ENCODE assay signal across 16 mouse cellular contexts in the genomic region with DNA sequence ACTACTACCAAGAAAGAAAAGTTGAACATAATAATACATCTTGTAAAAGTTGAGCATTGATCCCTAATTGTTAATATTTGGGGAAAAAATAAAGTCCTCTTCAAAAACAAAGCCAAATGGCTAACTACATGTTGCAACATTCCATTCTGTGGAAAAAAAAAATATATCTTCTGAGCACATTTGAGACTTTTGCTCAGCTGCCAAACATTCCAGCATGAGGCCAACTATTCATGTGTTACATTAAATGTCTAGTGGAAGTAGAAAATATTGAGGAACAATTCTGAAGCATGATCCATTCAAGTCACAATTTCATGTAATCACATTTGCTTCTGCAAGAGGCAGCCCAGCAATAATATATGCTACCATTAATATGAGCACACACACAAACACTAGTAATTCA. TPM values are rescaled to one million over a fixed set of nuclear protein-coding genes. Genes with fewer than 3 reads are reported as not detected.
A peak's percentile ranks its signal among the peaks of the same experiment; 100 is the strongest.
DNase-seq lines count a peak whose midpoint lies in the region; ATAC-seq and TF ChIP-seq lines count a peak whose summit lies in the region.
"Had no signal": no experiment of that assay in that cellular context is flagged by ENCODE, and none has a peak within 500 bp of the region (broad histone marks: within the 10 kb centered on the region; RNA-seq: fewer than 3 reads in every experiment).

No protein-coding gene starts in this region.

- no peak overlapping the region for H3K9ac ChIP-seq in embryonic facial prominence, embryonic 14.5 days (ENCODE audit: low read depth, low read length)
- peak overlapping the region; percentile 54 for H3K9ac ChIP-seq in heart, embryonic 14.5 days (ENCODE audit: low read length)
- H3K9ac ChIP-seq in lung, embryonic 14.5 days = no peak overlapping the region
- H3K9ac ChIP-seq in heart, embryonic 16.5 days (ENCODE audit: low read length) = peak overlapping the region; percentile 28; the same call in 1 of the 2 replicates
- no peak overlapping the region for H3K9ac ChIP-seq in forebrain, embryonic 15.5 days (replicated peaks)
- H3K9ac ChIP-seq: kidney, embryonic 15.5 days; liver, embryonic 13.5 days had no signal

- H3K27me3 ChIP-seq in embryonic facial prominence, embryonic 14.5 days (replicated peaks; ENCODE audit: control insufficient read depth, insufficient read depth, low read length) = no peaks in the 10 kb centered on the region
- no peaks in the 10 kb centered on the region for H3K27me3 ChIP-seq in embryonic facial prominence, embryonic 10.5 days (replicated peaks; ENCODE audit: low read depth, poor library complexity, severe bottlenecking)
- no peaks in the 10 kb centered on the region for H3K27me3 ChIP-seq in heart, embryonic 14.5 days (ENCODE audit: control insufficient read depth, insufficient read depth, low read length)
- no peaks in the 10 kb centered on the region for H3K27me3 ChIP-seq in lung, embryonic 14.5 days (ENCODE audit: insufficient read depth, low read length)
- H3K27me3 ChIP-seq in heart, embryonic 16.5 days (ENCODE audit: control insufficient read depth, insufficient read depth, low read length) = no peaks in the 10 kb centered on the region
- no peaks in the 10 kb centered on the region for H3K27me3 ChIP-seq in forebrain, embryonic 15.5 days
- H3K27me3 ChIP-seq: kidney, embryonic 15.5 days; liver, embryonic 13.5 days had no signal

- no peaks in the 10 kb centered on the region for H3K36me3 ChIP-seq in embryonic facial prominence, embryonic 14.5 days (ENCODE audit: control insufficient read depth, insufficient read depth, low read length)
- no peaks in the 10 kb centered on the region for H3K36me3 ChIP-seq in embryonic facial prominence, embryonic 10.5 days (replicated peaks)
- 0 out of 2 replicates have a peak, but pooled peaks cover 6% of the 10 kb centered on the region for H3K36me3 ChIP-seq in heart, embryonic 14.5 days (ENCODE audit: control insufficient read depth, insufficient read depth, low read length)
- H3K36me3 ChIP-seq in lung, embryonic 14.5 days (ENCODE audit: insufficient read depth) = no peaks in the 10 kb centered on the region
- H3K36me3 ChIP-seq in heart, embryonic 16.5 days (ENCODE audit: control insufficient read depth, insufficient read depth) = peaks cover 5% of the 10 kb centered on the region
- no peaks in the 10 kb centered on the region for H3K36me3 ChIP-seq in forebrain, embryonic 15.5 days
- H3K36me3 ChIP-seq: liver, embryonic 13.5 days had no signal

- no peak overlapping the region for H3K4me3 ChIP-seq in embryonic facial prominence, embryonic 14.5 days (ENCODE audit: low read depth, low read length)
- H3K4me3 ChIP-seq in embryonic facial prominence, embryonic 10.5 days = no peak overlapping the region
- 0 out of 4 replicates have a peak overlapping the region, but pooled peaks of 1 of the 2 experiments have one; percentile 9 for H3K4me3 ChIP-seq in heart, embryonic 14.5 days (ENCODE audit: control insufficient read depth in 1 of 2, insufficient read depth in 1 of 2, low read depth in 1 of 2, low read length in 2 of 2)
- no peak overlapping the region for H3K4me3 ChIP-seq in lung, embryonic 14.5 days (ENCODE audit: low read depth, low read length)
- H3K4me3 ChIP-seq in heart, embryonic 16.5 days (ENCODE audit: low read length) = no peak overlapping the region
- no peak overlapping the region for H3K4me3 ChIP-seq in forebrain, embryonic 15.5 days
- H3K4me3 ChIP-seq: kidney, embryonic 15.5 days; layer of hippocampus, adult 2 months; liver, embryonic 13.5 days had no signal

- no peak for ATAC-seq in embryonic facial prominence, embryonic 14.5 days (ENCODE audit: low read depth)
- no peak for ATAC-seq in heart, embryonic 14.5 days (ENCODE audit: insufficient number of reproducible peaks, insufficient read depth, low FRiP score, low read depth)
- ATAC-seq in lung, embryonic 14.5 days (ENCODE audit: insufficient read depth) = peak; percentile 42; the same call in 1 of the 2 replicates
- no peak for ATAC-seq in heart, embryonic 16.5 days (replicated peaks; ENCODE audit: extremely low read depth, insufficient read depth, low FRiP score)
- no peak for ATAC-seq in forebrain, embryonic 15.5 days (replicated peaks)
- ATAC-seq: forebrain, embryonic 16.5 days had no signal

- peak; percentile 58 for DNase-seq in embryonic facial prominence, embryonic 14.5 days (ENCODE audit: low spot score)
- no peak for DNase-seq in embryonic facial prominence, embryonic 10.5 days (ENCODE audit: low spot score)
- no peak for DNase-seq in heart, adult 9 months (ENCODE audit: low spot score in 2 of 2)
- peak; percentile 84 for DNase-seq in lung, embryonic 14.5 days
- DNase-seq in lung, postnatal 25 days (ENCODE audit: low spot score) = no peak
- DNase-seq: adrenal gland, postnatal 10 days; liver, embryonic 13.5 days; midbrain, embryonic 14.5 days; retina, postnatal 1 day; thymus, postnatal 4 days had no signal

- no peaks in the 10 kb centered on the region for H3K9me3 ChIP-seq in embryonic facial prominence, embryonic 14.5 days (ENCODE audit: control insufficient read depth, low read length)
- H3K9me3 ChIP-seq in embryonic facial prominence, embryonic 10.5 days = no peaks in the 10 kb centered on the region
- H3K9me3 ChIP-seq in heart, embryonic 14.5 days (ENCODE audit: control insufficient read depth, low read length) = no peaks in the 10 kb centered on the region
- H3K9me3 ChIP-seq in lung, embryonic 14.5 days (ENCODE audit: low read depth, low read length) = no peaks in the 10 kb centered on the region; the same call in 1 of the 2 replicates
- H3K9me3 ChIP-seq in heart, embryonic 16.5 days (replicated peaks; ENCODE audit: control insufficient read depth, low read length) = peaks cover 4% of the 10 kb centered on the region
- no peaks in the 10 kb centered on the region for H3K9me3 ChIP-seq in forebrain, embryonic 15.5 days
- H3K9me3 ChIP-seq: kidney, embryonic 15.5 days; liver, embryonic 13.5 days had no signal

- H3K4me1 ChIP-seq in embryonic facial prominence, embryonic 14.5 days (ENCODE audit: control insufficient read depth, insufficient read depth, low read length) = peaks cover 19% of the 10 kb centered on the region
- no peaks in the 10 kb centered on the region for H3K4me1 ChIP-seq in embryonic facial prominence, embryonic 10.5 days
- H3K4me1 ChIP-seq in heart, embryonic 14.5 days (ENCODE audit: control insufficient read depth in 2 of 2, insufficient read depth in 2 of 2, low read length in 2 of 2) = peaks cover 13 to 42% of the 10 kb centered on the region in 2 experiments
- H3K4me1 ChIP-seq in lung, embryonic 14.5 days (ENCODE audit: insufficient read depth) = peaks cover 4% of the 10 kb centered on the region; the same call in 1 of the 2 replicates
- H3K4me1 ChIP-seq in heart, embryonic 16.5 days (ENCODE audit: control insufficient read depth, insufficient read depth, low read length) = peaks cover 44% of the 10 kb centered on the region
- H3K4me1 ChIP-seq in forebrain, embryonic 15.5 days = 0 out of 2 replicates have a peak, but pooled peaks cover 5% of the 10 kb centered on the region
- H3K4me1 ChIP-seq: liver, embryonic 13.5 days had no signal

- no peak for TF ChIP-seq CTCF in lung, embryonic 14.5 days (IDR thresholded peaks at IDR 0.05; ENCODE audit: low read depth)

- H3K27ac ChIP-seq in embryonic facial prominence, embryonic 14.5 days (replicated peaks; ENCODE audit: low read depth, low read length) = no peak overlapping the region
- H3K27ac ChIP-seq in embryonic facial prominence, embryonic 10.5 days (replicated peaks) = no peak overlapping the region
- peak overlapping the region; percentile 83 to 96; a peak in 3 of 4 replicates for H3K27ac ChIP-seq in heart, embryonic 14.5 days (replicated peaks in 1 of 2; ENCODE audit: control insufficient read depth in 1 of 2, insufficient read depth in 1 of 2, low read depth in 2 of 2, low read length in 2 of 2)
- peak overlapping the region; percentile 19; the same call in 1 of the 2 replicates for H3K27ac ChIP-seq in lung, embryonic 14.5 days (ENCODE audit: low read depth)
- H3K27ac ChIP-seq in heart, embryonic 16.5 days (ENCODE audit: low read length) = peak overlapping the region; percentile 91
- no peak overlapping the region for H3K27ac ChIP-seq in forebrain, embryonic 15.5 days (replicated peaks)
- H3K27ac ChIP-seq: kidney, embryonic 15.5 days; liver, embryonic 13.5 days had no signal

- H3K4me2 ChIP-seq in embryonic facial prominence, embryonic 14.5 days (ENCODE audit: low read depth, low read length) = no peak overlapping the region
- peak overlapping the region; percentile 53 for H3K4me2 ChIP-seq in heart, embryonic 14.5 days (ENCODE audit: low read length)
- H3K4me2 ChIP-seq in lung, embryonic 14.5 days = no peak overlapping the region
- peak overlapping the region; percentile 55 for H3K4me2 ChIP-seq in heart, embryonic 16.5 days (ENCODE audit: low read depth, low read length)
- H3K4me2 ChIP-seq in forebrain, embryonic 15.5 days (replicated peaks) = no peak overlapping the region
- H3K4me2 ChIP-seq: kidney, embryonic 15.5 days; liver, embryonic 13.5 days had no signal

RNA-seq across cellular contexts. Expression of gene Sptbn1, which starts 10.9 kb away (rescaled TPM):
- 136 and 139 TPM in 2 replicates for polyA plus RNA-seq in embryonic facial prominence, embryonic 14.5 days (2014; fragmentation: Nextera tagmentation; extraction: Ambion mirVana)
- polyA plus RNA-seq in embryonic facial prominence, embryonic 10.5 days (2016; fragmentation: Nextera tagmentation; extraction: Ambion mirVana) = 64.7 and 66.6 TPM in 2 replicates
- polyA plus RNA-seq in heart, embryonic 14.5 days (2014; fragmentation: Nextera tagmentation; extraction: Ambion mirVana) = 209 and 215 TPM in 2 replicates
- 164 and 168 TPM in 2 replicates for polyA plus RNA-seq in lung, embryonic 14.5 days (2014; fragmentation: Nextera tagmentation; extraction: Ambion mirVana)
- polyA plus RNA-seq in heart, embryonic 16.5 days (2015; fragmentation: Nextera tagmentation; extraction: Ambion mirVana) = 164 and 178 TPM in 2 replicates
- polyA plus RNA-seq in forebrain, embryonic 15.5 days (2015; fragmentation: Nextera tagmentation; extraction: Ambion mirVana) = 125 and 134 TPM in 2 replicates

Comparison
In these comparisons a context has a peak if more than half of its experiments do, and no peak if none do; other contexts are left out.
1. DNase-seq: peak in embryonic facial prominence, embryonic 14.5 days (single experiment) and lung, embryonic 14.5 days (single experiment); none in embryonic facial prominence, embryonic 10.5 days (single experiment), heart, adult 9 months (0 of 2) and lung, postnatal 25 days (single experiment).
2. H3K27ac ChIP-seq: peak in heart, embryonic 14.5 days (2 of 2), lung, embryonic 14.5 days (single experiment) and heart, embryonic 16.5 days (single experiment); none in embryonic facial prominence, embryonic 14.5 days (single experiment), embryonic facial prominence, embryonic 10.5 days (single experiment) and forebrain, embryonic 15.5 days (single experiment).
3. H3K4me2 ChIP-seq: peak in heart, embryonic 14.5 days (single experiment) and heart, embryonic 16.5 days (single experiment); none in embryonic facial prominence, embryonic 14.5 days (single experiment), lung, embryonic 14.5 days (single experiment) and forebrain, embryonic 15.5 days (single experiment).
4. H3K9ac ChIP-seq: peak in heart, embryonic 14.5 days (single experiment) and heart, embryonic 16.5 days (single experiment); none in embryonic facial prominence, embryonic 14.5 days (single experiment), lung, embryonic 14.5 days (single experiment) and forebrain, embryonic 15.5 days (single experiment).